Mouse (Mus musculus) c-Kit-positive CD71-positive TER-119-negative erythroid progenitor cells, embryonic 14.5 days (primary cell): ENCODE measurements around the gene Psmd9.
A peak's percentile ranks its signal among the peaks of the same experiment; 100 is the strongest.

ENCODE experiments used
- DNase-seq: peaks from one replicate; pipeline ENCODE4 v3.0.0-alpha.2; 2013; ENCODE audit warnings: low read depth

The Psmd9 gene

DNA sequence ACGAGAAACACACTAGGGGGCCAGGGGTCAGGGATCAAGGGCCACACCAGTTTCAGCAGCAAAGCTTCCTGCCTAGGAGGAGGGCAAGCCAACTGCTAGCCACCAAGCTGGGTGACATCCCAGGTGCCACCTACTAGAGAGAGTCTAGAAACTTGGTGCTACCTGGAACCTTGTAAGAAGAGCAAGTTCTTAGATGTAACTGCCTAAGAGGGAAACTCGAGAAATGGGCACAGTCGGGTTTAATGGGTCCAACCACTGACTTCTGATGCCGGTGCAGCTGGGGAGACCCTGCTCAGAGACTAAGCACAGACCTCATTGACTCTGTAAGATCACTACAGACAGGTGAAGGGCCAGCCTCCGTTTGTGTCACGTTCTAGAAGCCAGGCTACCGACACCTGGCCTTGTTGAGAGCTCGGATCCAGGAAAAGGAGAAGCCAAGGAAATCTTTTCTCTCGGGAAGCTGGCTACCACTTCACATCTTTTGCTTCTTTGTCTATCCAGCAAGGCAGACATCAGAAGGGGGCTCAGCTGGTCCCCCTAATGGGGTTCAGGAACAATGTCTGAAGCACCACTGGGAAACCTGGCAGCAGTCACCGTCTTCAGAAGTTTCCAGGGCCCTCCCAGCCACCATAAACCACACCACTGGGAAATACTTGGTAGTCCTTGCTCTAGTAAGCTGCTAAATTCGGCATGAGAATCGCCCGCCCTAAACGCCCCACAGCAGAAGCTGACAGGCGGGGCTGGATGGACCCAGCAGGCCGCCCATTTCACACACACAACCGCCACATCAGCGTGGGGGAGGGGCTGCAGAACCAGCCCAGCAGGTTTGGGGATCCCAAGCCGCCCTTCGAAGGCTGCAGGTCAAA lies 31.9 kb upstream of the Psmd9 start:
- peak; percentile 74 for DNase-seq

DNA sequence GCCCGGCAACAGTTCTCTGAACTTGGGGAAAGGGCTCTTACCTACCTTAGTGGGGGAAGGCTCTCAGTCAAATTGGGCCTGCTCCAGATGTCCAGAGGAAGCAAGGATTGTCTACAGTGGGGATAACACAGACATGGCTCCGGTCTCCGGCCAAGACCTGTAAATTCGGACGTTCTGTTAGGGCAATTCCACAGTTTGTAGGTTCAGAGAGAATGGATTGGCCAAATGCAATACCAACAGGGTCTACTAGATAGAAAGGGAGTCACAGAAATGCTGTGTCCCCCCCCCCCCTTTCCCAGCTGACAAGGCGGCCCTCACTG lies 31.3 kb upstream of the Psmd9 start:
- DNase-seq = no peak

GRCm38 (mm10) chr5:123138230-123138911 lies 30.8 kb upstream of the Psmd9 start:
- DNase-seq = no peak

DNA sequence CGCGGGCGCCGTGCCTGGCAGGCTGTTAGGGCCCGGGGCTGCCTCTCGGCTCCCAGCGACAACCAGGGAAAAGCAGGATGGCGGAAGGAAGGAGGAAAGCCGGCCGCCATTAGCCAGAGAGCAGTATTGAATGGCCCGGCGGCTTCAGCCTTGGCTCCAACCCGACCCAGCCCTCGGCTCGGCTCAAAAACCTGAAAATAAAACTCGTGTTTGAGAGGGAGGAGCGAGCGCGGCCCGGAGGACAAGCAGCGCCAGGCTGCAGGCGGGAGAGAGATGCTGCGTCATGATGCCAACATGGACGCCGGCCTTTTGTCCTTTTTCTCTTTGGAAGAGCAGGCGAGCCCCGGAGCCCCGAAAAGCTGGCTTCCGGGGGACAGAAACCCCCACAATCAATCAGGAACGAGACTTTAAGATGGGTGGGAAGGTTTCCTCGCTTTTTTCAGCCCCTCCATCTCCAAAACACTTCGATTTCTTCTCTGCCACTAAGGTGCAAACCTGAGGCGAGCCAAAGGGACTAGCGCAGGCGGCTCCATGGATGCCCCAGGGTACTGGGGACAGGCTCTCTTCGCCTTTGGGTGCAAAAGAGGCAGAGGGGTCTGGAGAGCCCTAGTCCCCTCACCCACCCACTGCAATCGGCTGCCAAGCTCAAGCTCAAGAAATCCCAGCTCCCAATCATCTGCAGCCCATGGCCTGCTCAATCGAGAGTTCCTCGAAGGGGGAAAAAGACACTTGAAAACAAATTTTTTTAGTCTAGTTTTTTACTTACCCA lies 30.1 kb upstream of the Psmd9 start:
- DNase-seq = peak; percentile 71

- no peak for DNase-seq
Observed at GRCm38 (mm10) chr5:123139722-123140627, 29.2 kb upstream of the Psmd9 start.

DNA sequence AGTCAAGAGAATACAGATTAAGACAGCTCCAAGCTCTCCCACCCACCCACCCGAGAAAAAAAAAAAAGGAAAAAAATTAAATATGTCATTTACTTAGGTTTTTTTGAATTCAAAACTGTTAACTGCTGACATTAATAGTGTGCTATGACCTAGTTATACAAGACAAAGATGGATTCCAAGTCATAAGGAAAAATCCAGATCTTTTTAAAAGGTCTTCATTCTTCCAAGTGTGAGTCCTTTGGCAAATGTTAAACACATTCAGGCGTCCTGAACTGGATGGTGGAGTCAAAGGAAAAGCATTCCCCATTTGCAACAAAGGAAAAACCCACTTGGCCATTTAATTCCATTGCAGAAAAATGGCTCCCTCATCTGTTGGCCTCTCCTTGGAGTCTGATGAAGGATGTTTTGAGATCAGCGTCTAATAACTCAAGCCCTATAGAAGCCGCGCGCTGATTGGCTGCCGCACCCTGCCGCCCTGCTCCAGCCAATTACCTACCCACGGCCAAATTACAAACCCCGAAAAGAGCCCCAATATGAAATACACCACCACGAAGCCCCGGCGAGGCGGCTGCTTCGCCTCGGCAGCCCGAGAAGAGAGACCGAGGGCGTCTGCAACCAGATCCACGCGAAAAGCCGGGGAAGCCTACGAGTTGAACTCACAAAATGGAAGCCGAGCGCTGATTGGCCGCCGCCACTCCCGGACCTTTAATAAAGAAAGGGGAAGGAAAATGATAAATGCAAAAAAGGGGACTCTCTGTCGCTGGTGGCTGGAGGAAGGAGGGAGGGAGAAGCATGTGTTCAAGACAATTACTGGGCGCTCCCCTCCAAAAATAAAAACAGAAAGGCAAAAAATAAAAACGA lies 28.3 kb upstream of the Psmd9 start:
- DNase-seq = peak; percentile 89

- DNase-seq = no peak
Observed at GRCm38 (mm10) chr5:123141555-123142160, 27.6 kb upstream of the Psmd9 start.

DNA sequence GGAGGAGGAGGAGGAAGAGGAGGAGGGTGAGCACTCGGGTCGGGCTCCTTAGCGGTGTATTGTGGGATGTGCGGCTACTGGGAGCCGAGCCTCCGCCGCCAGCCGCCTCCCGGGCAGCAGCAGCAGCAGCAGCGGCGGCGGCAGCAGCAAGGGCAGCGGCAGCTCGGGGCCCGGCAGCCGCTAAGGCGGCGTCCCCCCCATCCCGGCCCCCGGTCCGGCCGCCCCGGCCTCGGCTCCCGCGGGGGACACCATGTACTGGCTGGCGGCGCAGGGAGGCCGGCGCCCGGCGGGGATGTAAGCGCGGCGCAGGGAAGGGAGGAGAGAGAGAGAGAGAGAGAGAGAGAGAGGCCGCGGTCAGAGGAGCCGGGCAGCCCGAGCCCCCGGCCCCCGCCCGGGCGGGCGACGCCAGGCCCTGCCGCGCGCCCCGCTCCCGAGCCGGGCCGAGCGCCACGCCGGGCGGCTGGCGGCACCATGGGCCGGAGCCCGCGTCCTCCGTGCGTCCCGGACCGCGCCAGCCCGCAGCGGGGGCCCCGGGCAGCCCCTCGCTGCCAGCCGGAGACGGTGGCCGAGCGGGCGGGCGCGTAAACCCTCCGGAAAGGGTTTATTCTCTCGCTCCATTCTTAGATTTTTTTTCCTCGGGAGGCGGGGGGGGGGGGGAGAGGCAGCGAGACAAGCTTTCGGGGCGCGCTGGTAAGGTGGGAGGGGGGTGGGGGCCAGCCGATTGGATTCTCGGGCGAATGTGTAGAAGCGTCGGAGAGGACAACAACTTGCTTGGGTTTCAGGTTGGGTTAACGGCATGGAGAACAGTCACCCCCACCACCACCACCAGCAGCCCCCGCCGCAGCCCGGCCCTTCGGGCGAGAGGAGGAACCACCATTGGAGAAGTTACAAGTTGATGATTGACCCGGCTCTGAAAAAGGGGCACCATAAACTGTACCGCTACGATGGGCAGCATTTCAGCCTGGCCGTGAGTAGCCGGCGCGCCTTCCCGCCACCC lies 26.8 kb upstream of the Psmd9 start, which contains the start of gene Setd1b:
Setd1b (plus strand) TSS at position 33 of the 997 bp plus-strand sequence.
- DNase-seq = no peak

GRCm38 (mm10) chr5:123143251-123143970 lies 25.8 kb upstream of the Psmd9 start:
- no peak for DNase-seq

- DNase-seq = no peak
Observed at GRCm38 (mm10) chr5:123143971-123144745, 25.1 kb upstream of the Psmd9 start.

DNA sequence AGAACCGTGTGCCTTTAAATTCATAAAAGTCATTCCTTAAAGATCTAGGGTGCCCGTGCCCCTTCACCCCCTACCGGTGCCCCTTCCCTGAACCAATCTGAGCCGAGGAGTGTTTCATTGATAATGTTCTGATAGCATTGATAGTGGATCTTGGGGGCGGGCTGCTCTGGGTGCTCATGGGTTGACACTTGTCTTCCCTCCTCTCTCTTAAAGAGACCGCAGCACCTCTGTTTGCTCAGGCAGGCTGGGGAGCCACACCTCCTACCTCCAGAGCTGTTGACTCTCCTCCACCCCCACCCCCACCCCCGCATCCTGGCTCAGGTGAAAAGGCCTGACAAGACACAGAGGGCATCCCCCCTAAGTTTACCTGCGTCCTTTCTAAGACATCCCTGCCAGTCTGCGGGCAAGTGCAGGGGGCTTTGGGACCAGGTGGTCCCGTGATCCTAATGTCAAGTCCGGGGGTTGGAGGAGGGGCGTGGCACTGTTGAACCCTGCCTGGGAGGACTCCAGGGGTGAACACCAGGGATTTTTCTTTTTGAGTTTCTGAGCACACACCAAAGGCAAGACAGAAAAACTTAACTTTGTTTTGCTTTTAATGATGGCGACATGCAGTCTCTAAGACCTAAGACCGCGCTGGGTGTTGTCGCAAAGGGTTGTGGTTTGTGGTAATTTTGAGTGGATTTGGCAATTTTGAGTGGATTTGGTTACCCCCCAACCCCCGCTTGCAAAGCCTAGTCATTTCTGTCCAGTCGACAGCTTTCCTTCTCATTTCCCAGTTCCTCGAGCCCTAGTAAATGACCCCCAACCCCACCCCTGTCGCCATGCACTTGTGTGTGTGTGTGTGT lies 24.2 kb upstream of the Psmd9 start:
- no peak for DNase-seq

DNA sequence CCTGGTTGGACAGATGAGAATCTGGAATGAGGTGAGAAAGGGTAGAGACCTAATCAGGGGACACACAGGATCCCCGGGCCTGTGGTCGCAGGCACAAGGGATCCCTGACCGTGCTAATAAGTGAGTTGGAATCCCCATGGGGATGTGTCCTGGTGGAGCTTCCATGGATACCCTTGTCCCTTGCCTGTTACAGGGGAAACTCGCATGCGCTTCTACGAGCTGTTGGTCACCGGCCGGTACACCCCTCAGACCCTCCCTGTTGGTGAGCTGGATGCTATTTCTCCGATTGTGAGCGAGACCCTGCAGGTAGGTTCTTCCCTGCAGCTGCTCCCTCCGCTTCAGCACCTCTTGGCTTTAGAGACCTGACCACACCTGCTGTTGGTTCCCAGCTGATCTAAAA lies 22.9 kb upstream of the Psmd9 start:
- DNase-seq = no peak

GRCm38 (mm10) chr5:123147569-123147968 lies 21.6 kb upstream of the Psmd9 start:
- no peak for DNase-seq

- no peak for DNase-seq
Observed at GRCm38 (mm10) chr5:123148073-123148722, 21.0 kb upstream of the Psmd9 start.

DNA sequence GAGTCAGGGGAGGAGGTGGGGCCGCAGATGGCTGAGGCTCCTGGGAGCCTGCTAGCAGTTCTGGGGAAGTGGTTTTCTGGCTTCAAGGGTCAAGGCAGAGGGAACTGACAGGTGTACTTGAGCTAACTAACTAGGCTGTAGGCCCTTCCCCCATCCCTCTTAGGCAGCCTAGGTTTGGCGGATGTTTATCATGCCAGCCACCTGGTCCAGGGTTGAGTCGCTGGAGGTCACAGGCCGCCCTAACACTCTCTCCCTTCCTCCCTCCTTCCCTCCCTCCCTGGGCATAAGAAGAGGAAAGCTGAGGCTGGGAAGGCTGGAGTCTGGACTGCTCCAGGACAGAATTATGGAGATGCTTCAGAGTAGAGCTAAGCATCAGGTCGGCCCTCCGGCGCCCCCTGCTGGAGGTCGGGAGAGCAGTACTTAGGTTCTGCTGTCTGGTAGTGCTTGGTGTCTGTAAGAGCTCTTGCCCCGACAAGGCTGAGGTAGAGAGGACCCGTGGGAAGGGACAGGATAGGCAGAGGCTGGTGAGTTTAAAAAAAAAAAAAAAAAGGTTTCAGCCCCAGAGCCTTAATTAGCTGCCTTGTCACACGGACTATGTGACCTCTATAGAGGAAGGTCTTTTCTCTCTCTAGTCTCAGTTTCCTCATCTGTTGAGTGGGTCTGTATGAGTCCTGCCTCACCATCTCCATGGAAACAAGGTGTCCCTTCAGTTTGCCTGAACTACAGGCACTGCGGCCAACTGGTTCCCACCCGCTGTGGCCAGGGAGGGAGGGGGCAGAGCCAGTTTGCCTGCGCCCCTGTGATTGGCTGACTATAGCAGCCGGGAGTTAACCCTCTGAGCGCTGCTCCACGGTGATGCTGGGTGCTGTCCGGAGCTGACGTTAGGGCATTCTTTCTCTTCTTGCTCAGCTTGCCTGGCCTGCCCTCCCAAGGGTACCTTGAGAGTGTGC lies 19.5 kb upstream of the Psmd9 start:
- peak; percentile 78 for DNase-seq
